Mouse (Mus musculus) adrenal gland, adult 18-20 months (tissue): ENCODE results near the gene Rdh12. TPM values are rescaled to one million over a fixed set of nuclear protein-coding genes. Genes with fewer than 3 reads are reported as not detected.
A peak's percentile ranks its signal among the peaks of the same experiment; 100 is the strongest.
"Not testable (repeated sequence)": the region's sequence is repeated elsewhere in the genome, so short reads cannot be mapped to it uniquely, and the experiment has no call there.

Source experiments
- DNase-seq, 2 experiments: peaks; one replicate each; pipeline ENCODE4 v3.0.0; 2021 to 2022; ENCODE audit warnings: low spot score in 2 of 2
- long read RNA-seq, 2 experiments: library from polyadenylated mRNA; stranded (forward); transcript quantifications; one replicate each; pipeline ENCODE4 v2.0.0; 2021
- total RNA-seq, 2 experiments: library from RNA; stranded (reverse); gene quantifications; 1 replicate in 1 of 2; 2 replicates in 1 of 2; pipeline ENCODE4 v1.2.3; 2021

Rdh12 gene
- under 1 TPM; 0.53 to 0.64 TPM for total RNA-seq
- long read RNA-seq, experiment 1: 0 reads
- long read RNA-seq, experiment 2, partial matches to known transcripts: 0 of 1 reads
- long read RNA-seq, experiment 2, other reads (novel, unspliced or antisense): 0 of 1 reads

DNA sequence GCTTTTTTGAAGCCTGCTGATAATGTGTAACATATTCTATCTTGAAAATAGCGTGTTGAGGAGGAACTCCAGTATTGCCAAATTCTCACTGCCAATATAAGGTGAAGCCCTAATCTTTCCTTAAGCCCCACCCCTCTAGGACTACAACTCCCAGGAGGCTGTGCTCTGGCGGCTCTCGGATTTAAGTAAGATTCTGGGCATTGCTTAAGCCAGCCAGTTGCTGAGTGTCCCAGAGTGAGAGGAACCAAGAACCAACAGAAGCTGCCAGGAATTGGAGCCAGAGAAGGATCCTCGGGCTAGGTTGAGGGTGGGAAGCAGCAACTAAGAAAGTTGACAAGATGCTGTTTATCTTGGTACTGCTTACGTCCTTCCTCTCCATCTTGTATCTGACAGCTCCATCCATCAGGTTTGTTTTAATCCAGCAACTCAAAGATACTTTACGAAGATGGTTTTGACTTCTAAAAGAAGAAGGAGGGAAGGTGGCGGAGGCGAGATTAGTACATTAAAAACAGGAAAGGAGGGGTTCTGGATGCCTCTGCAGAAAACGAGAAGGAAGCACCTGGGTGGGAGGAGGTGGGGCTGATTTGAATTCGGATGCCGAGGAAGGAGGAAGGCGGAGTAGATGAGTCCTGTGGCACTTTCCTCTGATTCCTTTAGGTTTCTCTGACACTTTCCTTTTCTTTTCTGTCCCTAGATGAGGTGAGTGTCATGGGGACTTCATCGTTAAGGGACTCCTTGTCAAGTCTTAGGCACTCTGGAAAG lies at the start of gene Rdh12:
Gene Rdh12, plus strand, starts transcription at position 212 of the 762 bp plus-strand sequence.
- DNase-seq: peak; percentile 14 to 37

DNA sequence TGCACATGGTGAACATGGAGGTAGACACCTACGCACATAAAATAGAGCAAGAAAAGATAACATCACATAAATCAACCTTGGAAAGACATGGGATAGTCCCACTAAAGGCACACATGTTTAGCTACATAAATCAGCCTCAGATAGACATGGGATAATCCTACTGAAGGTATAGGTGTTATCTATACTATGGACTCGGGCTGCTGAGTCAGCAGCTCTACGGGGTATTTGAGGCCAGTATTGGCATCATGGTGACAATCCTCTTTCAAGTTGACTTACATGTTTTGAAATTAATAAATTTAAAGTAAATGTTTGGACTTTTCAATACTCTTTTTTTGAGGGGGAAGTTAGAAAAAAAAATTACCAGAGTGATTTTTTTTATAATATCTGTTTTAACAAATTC lies 45.8 kb upstream of the Rdh12 start:
- no peak for DNase-seq

DNA sequence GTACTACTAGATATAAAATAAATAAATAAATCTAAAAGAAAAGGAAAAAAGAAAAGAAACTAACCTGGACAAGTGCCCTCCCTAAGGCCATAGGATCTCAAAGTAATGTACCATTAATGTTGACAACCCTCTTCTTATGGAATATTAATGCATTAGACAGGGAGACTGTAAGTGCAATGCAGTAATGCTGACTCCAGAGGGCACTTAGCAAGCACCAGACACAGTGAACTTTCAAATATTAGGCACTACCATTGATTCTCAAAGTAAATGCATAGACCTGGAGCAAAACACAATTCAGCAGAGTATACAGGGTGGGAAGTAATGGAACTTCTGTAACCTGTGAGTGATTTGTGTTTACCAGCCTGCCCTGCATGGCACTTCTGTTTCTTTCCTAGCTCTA lies 39.5 kb upstream of the Rdh12 start:
- no peak for DNase-seq

DNA sequence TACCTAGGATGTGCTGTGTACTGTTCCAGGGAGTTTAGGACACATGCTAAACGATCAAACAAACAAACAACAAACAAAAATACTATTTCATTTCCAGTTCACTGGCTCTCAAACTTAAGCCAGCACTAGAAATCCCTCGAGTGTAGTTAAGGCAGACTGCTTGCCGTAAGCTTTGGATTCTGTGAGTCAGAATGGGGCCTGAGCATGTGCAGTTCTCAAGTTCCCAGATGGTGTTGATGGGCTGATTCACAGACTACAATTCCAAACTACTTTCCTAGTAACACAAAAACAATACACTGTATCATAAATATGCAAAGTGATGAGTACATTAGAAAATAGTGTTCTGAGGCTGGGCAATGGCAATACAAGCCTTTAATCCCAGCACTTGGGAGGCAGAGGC lies 38.3 kb upstream of the Rdh12 start:
- no peak for DNase-seq

DNA sequence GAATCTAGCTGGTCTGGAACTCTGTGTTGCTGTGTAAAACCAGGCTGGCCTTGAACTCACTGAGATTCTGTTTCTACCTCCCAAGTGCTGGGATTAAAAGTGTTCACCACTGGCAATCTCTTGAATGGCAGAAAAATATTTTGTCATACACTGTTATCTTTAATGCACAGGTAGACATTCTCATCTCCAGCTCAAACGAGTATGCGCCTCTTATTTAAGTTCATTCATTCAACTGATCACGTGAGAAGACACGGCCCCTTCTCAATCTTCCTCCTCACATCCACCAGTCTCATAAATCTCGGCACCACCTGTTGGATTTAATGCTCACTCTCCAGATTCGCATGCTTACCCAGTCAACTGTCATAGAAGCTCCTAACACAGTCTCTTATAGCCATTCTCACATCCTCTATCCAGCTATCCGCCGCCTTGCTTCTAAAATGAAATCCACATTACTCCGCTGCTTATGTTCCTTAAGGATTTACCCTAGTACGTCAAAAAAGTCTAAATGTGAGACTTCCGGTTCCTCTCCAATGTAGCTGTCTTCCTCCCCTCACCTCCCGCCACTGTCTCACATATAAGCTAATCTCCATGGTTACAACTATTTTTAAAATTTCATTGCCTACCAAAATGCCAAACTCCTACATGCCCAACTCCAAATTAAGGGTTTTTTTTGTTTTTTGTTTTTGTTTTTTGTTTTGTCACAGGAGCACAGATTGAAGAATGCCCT lies 37.3 kb upstream of the Rdh12 start:
- DNase-seq: no peak

DNA sequence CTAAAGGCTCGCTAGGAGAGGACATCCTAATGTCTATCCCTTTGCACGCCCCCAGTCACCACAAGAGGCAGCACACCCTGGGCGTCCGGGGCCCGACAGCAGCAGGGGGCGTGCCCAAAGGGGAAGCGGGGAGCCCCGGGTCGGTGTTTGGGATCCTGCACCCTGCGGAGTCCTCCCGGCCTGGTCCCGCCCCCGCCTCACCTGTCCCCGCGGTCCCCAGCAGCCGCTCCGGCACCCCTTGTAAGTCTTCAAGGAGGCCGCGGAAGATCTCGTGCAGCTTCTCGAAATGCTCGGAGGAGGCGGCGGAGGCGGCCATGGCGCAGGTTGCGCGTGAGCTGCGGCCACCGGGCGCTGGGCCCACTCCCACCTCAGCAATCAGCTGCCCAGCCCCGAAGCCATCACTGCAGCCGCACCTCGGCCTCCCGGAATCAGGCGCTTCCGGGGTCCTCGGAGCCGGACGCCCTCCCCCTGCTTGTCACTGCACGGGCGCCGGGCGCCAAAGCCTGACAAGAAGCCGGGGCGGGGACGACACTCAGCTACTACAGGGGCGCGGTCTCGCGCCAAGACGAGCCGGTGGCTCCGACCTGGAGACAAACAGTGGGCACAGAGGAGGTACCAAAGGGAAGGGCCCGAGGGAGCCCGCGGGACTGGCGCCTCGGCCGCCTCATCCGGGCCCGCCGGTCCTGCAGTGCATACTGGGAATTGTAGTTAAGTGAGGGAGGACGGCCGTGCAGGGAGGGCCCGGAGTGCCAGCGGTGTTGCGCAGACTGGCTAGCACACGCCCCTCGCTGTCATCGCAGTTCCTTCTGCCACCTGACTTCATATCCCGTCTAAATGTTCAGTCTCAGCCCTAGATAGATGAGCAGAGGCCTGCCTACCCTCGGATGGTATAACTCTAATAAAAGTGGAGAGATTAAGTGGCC lies 36.4 kb upstream of the Rdh12 start, which contains the start of gene Vti1b:
Gene Vti1b, minus strand, starts transcription at position 649 of the 923 bp plus-strand sequence.
- peak; percentile 83 to 88 for DNase-seq

DNA sequence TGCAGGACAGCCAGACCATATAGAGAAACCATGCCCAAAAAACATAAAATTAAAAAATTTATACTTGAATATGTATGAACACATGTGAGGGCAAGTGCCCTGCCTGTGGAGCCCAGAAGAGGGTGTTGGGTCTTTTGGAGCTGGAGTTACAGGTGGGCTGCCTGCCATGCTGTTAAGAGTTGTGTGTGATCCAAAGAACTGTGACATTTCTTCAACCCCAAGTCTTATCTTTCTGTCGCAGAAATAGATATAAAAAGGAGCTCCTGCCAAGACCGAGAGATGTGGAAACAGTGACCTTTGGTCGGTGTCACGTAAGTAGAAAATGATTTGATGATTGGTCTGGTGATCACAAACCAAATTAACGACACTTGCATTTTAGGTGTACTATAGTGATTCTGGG lies 35.0 kb upstream of the Rdh12 start:
- no peak for DNase-seq

DNA sequence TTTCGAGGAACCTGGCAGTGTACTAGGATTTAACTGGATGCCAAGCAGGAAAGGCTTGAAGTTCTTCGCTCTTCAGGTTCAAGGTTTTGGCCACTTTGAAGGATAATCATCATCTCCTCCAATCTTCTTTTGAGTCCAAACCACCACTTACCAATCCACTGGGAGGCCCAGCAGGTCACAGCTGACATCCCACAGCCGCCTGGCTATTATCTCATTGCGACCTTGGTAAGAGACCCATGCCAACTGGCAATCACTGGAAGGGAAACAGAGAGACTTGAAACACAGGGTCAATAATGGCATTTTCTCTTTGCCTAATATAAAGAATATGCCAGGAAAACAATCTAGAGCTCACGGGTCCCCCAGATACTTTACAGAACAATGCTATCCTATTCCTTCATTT lies 32.7 kb upstream of the Rdh12 start:
- no peak for DNase-seq

DNA sequence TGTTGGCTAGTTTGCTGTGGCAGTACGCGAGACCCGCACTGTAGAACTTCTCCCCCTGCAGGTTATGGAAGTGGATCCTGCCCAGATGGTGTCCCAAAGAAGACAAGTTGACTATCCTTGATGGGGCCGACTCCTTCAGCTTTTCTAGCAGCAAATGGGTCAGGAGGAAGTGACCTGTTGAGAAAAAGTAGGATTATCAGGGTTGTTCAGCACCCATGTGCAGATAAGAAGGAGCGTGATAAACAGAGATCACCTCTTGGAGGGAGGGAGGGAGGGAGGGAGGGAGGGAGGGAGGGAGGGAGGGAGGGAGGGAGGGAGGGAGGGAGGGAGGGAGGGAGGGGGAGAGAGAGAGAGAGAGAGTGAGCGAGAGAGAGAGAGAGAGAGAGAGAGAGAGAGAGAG lies 23.6 kb upstream of the Rdh12 start:
- not testable (repeated sequence) for DNase-seq

DNA sequence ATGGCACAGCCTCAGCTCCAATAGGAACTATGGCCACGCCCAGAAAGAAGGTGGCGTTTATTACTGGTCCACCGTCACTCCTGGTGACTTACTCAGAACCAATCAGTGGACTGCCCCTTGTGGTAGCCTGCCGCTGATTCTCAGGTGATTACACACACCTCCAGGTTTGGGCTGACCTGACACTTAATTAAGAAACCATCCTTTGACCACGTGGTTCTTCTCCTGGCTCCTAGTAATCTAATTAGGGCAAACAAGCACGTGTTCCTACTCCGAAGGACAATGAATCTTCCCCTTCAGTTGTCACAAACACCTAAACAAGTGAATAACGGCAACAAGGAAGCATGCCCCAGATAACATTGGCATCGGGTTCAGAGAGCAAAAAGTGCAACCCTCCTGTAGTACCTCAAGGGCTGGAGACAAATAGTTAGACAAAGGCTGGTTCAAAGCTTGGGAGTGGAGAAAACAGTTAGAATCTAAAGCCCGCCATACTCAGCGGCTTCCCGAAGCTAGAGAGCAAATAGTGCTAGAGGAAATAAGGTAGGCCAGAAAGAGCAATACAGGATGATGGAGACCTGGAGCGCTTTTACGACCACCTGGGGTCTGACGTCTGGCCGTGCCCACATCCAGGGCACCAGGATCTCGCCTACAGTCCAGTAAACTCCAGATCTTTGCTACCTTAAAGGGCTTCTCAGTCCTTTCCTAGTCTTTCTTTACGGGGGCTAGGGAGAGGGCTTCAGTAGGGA lies 17.6 kb upstream of the Rdh12 start:
- DNase-seq: peak; percentile 35 to 37

DNA sequence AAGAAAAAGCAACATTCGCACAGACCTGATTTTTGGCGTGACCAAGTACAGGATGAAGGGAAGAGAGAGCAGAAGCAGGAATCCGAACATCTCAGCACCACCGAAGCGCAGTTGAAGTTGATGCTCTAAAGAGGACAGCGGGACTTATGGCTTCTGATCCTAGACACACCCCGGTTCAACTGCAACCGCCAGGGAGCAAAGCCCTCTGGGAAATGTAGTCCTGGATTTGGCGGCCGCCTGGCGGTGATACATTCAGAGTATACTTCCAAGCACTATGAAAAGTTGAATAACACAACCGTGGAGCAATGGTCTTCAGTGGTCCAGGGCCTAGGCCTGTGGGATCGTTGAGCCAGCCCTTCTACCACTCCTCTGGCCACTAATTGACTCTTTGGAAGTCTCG lies 17.0 kb upstream of the Rdh12 start:
- peak; percentile 63 to 67 for DNase-seq

DNA sequence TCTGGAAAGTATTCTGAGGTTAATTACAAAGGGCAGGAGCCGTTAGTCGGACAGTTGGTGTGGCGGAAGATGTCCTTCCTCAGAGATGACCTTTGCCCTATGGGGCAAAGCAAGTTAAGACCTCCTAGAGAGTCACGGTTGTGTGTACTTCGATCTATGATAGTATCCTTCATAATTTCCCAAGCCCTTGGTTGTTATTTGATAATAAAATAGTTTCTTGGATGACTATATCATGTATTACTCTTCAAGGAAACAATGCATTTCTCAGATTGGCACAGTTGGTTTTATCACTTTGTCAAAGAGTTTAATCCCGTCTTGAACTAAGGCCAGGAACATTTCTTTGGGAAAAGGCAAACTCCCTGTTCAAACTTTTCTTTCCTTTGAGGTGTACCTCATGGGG lies 16.5 kb upstream of the Rdh12 start, which contains the start of gene Rdh11:
Gene Rdh11, minus strand, starts transcription at position 101 of the 400 bp plus-strand sequence.
- DNase-seq: no peak

DNA sequence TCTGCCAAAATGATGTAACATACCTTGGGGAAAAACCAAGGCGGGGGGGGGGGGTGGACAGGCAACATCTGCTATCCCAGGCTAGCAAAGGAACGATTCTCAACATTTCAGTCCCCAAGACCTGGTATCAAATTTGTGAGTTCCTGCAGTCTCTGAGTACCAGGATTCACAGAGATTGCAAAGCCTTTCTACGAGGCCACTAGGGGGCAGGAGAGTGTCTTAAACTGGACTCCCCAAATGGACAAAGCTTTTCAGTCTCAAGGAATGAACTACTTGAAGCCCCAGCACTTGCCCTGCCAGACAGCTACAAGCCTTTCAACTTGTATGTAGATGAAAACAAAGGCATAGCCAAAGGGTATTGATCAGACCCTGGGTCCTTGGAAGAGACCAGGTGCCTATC lies 15.3 kb upstream of the Rdh12 start:
- DNase-seq: peak; percentile 60 to 71

DNA sequence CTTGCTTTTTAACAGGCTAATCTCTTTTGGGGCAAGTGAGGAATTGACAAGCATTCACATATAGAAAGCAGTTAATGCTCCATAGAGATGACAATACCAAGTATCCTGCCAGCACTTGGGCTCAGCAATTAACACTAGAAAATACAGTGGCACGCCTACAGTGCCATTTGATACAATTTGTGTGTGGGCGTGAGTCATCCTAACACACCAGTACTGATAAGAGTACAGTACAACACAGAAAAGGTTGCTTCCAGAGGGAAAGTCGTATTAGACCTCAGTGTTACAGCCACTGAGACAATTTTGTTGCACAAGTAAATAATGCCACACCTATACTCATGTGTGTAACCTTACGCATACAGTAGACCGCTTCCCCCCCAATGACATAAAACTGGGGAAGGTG lies 11.6 kb upstream of the Rdh12 start:
- no peak for DNase-seq

DNA sequence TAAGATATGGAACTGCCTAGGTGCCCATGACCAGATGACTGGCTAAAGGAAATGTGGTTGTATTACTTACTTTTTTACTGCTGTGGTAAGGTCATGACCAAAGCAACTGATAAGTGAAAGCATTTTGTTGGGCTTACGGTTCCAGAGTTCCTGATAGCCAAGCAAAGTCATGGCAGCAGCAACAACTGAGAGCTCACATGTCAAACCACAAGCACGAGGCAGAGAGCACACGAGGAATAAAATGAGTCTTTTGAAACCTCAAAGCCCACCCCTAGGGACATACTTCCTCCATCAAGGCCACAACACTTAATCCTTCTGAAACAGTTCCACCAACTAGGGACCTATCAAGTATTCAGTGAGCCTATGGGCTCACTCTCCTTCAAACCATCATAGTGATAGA lies 6.8 kb upstream of the Rdh12 start:
- DNase-seq: no peak

DNA sequence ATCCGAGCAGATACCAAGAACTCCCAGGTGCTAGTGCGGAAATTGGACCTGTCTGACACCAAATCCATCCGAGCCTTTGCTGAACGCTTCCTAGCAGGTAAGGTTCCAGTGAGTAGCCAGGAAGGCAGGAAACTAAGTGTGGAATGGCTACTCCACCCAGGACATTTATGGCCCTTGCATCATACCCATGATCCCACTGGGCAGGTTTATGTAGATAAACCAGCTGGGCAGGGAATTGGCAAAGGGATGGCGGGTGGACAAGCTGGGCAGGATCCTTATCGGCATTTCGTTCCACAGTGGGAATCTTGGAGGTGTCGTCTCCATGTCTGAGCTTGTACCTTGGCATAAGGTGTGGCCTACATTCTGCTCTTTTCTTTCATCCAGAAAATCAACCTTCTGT lies 2.7 kb downstream of the Rdh12 start:
- no peak for DNase-seq

DNA sequence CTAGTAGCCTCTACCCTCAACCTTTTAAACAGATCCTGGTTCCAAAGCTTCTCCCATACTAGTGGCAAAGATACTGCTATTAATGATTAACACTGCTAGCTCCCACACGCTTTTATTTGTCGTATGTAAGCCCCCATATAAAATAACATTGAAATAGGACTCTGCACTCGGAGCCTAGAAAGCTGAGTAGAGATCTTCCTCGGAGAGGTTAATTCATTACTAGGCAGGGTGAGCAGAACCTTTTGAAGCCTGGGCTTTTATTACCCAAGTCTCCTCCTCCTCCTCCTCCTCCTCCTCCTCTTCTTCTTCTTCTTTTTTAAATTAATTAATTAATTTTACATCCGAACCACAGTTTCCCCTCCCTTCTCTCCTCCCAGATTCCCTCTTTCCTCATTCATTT lies 8.8 kb downstream of the Rdh12 start:
- no peak for DNase-seq

DNA sequence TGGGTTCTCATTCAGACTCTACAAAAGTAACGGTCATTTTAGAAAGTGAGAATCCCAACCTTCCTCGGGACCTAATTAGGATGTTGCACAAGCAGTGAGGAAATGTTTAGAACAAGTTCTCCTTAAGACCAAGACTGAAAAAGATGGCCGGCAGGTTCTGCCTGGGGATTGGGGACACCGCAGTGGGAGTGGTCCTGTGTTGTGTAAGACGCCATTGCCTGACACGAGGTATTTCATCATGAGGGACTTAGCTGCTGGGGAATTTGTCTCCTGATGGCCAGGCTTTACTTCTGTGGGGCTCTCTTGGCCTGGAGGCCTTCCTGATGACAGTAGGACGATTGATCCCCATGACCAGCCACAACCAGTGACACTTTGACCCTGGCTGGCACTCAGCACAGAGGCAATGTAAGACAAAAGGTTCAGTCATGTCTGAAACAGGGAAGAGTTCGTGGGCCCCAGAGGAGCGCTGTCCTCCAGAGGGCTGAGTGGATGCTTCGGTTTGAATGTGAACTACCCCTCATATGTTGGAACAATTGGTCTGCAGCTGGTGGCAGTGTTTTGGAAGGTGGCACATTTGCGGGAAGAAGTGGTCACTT lies 26.9 kb downstream of the Rdh12 start:
- DNase-seq: no peak

DNA sequence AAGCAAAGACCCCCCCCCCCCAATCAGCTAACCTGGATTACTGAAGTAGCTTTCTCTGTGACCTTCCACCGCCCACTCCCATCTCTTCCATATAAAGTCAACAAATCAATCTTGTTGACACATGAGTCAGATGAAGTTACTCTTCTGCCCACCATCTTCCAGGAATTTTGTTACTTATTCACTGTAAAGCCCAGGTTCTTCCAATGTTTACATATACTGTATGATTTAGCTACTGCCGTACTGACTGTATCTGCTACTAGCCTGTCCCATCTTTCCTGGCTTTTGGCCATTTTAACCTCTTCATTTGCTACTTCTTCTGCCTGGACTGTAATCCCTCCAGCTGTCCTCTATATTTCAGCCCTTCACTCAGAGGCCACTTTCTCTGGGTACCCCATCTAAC lies 33.3 kb downstream of the Rdh12 start:
- no peak for DNase-seq

DNA sequence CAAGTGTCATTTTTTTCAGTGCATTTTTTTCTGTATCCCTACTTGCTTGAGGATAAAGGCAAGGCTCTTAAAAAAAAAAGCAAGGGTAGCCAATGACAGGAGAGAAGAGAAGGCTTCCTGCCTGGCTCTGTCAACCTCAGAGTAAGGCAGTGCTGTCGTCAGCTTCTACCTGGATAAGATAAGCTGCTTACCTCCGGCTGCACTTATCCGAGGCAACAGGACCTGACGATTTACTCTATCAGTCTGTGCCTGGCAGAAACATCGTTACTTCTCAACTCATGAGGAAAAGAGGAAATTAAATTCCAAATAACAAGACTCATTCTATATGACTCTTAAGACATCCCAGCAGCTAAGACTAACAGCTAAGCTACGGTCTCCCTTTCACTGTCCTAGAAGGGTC lies 34.2 kb downstream of the Rdh12 start:
- no peak for DNase-seq
